Mouse (Mus musculus) left cerebral cortex, postnatal 25 days (tissue): ENCODE data around the gene Gm3159. TPM values are rescaled to one million over a fixed set of nuclear protein-coding genes. Genes with fewer than 3 reads are reported as not detected.
"Not testable (repeated sequence)": the region's sequence is repeated elsewhere in the genome, so short reads cannot be mapped to it uniquely, and the experiment has no call there.

Experiments
- DNase-seq, 2 experiments: peaks; one replicate each; pipeline ENCODE4 v3.0.0; 2022; ENCODE audit warnings: low spot score in 2 of 2, mixed read lengths in 1 of 2
- intact Hi-C: fragments of 180-260 bp; cut with DNase I; formaldehyde crosslinking; loops from one replicate; pipeline ENCODE4 v1.15.1; 2025
- total RNA-seq, 2 experiments: library from RNA; stranded (reverse); gene quantifications; 2 replicates each; pipeline ENCODE4 v1.2.3; 2021

The Gm3159 gene
- total RNA-seq: not detected

DNA sequence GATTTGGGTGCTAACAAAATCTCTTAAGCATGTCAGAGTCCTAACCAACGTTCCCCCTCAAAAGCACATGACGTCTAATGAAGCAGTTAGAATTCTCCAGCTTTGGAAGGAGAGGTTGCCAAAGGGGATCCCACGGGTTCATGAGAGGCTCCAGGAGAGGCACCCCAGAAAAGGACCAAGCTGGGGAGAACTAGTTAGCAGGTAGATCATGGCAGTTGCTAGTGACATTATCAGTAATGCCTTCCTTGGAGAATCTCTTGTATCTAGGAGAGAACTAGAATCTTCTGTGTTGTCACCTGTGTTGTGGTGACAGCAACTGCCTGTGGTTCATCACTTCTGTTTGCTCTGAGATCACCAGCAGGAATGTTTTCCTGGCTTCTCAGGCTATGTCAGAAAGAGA lies at the start of gene Gm3159:
Gene Gm3159 (plus strand): TSS at position 301 of the 400 bp plus-strand sequence.
- DNase-seq, intact Hi-C loops: not testable (repeated sequence)

DNA sequence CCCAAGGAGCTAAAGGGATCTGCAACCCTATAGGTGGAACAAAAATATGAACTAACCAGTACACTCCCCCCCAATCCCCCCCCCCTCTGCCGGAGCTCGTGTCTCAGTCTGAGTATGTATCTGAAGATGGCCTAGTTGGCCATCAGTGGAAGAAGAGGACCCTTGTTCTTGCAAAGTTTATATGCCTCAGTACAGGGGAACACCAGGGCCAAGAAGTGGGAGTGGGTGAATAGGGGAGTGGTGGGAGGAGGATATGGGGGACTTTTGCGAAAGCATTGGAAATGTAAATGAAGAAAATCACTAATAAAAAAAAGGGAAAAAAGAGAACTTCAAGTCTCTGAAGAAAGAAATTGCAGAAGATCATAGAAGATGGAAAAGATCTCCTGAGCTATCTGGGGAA lies 28.3 kb upstream of the Gm3159 start:
- DNase-seq, intact Hi-C loops: not testable (repeated sequence)

- intact Hi-C loops, DNase-seq: not testable (repeated sequence)
Observed at GRCm38 (mm10) chr14:4369691-4370090, 27.6 kb upstream of the Gm3159 start.

GRCm38 (mm10) chr14:4377871-4378270 lies 19.5 kb upstream of the Gm3159 start:
- intact Hi-C loops, DNase-seq: not testable (repeated sequence)

- intact Hi-C loops, DNase-seq: not testable (repeated sequence)
Observed at GRCm38 (mm10) chr14:4385606-4386005, 11.7 kb upstream of the Gm3159 start.

GRCm38 (mm10) chr14:4392841-4393530 lies 4.3 kb upstream of the Gm3159 start:
- intact Hi-C loops, DNase-seq: not testable (repeated sequence)

DNA sequence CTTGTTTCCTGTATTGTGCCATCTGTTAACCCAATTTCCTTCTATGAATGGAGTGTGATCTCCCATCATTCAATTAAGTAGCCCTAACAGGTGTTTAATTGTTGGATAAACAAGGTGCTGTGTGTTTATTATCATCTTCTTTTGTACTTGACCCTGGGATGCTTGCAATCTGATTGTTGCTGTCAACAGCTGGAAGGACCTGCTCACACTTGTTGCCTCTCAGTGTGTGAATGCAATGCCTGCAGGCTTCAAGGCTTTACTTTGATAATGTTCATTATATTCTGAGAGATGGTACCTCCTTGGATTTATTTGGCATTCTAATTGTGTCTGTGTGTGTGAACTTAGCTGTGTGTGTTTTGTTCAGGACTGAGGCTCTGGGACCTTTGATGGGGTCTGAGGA lies 1.3 kb downstream of the Gm3159 start:
- DNase-seq, intact Hi-C loops: not testable (repeated sequence)

DNA sequence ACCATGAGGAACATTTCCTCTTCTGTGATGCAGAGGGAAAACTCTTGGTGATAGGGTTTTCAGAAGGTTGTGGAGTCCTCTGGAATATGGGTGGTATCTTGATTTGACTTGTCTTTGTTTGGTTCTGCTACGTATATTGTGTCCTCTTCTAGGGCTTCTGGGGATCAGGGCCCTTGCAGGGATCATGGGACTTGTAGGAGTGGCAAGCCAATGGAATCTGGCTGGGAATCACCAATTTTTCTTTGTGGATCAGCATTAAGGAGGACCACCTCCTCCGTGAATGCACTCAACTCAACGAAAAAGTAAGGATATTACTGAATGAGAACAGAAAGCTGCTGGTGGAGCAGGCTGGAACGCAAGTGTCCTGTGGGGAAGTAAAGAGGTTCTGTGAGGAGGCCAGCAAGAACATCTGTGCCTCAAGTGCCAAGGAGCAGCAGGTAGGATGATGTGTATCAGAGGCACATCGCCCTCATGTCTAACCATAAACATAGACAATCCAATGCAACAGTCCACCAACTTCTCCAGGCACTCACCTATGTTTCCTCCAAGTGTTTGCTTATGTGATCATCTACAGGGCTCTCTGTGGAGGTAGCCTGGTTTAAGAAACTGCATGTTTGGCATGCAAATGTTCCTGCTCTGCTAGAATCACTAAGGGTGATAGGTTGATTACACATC lies 2.9 kb downstream of the Gm3159 start:
- DNase-seq, intact Hi-C loops: not testable (repeated sequence)

DNA sequence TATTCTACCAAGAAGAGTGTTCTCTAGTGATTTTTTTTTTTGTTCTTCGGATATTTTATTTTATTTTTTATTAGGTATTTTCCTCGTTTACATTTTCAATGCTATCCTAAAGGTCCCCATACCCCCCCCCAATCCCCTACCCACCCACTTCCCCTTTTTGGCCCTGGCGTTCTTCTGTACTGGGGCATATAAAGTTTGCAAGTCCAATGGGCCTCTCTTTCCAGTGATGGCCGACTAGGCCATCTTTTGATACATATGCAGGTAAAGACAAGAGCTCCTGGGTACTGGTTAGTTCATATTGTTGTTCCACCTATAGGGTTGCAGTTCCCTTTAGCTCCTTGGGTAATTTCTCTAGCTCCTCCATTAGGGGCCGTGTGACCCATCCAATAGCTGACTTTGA lies 3.9 kb downstream of the Gm3159 start:
- DNase-seq, intact Hi-C loops: not testable (repeated sequence)

DNA sequence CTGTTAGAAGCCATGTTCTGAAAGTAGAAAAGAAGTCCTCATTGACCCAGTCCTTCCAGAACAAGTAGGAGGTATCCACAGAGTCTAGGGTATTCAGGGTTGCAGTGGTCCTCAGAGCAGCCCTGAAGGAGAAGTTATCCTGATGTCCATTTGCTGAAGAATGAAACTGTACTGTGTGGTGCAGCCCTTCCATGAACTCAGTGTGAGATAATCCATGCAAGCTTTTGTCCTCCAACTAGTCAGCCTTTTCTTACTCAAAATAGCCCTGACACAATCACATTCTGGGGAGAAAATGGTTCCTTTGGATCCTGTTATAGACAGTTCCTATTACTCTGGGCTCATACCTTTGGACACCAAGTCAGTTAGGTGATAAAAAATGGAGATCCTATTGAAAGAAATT lies 6.5 kb downstream of the Gm3159 start:
- intact Hi-C loops, DNase-seq: not testable (repeated sequence)

- DNase-seq: peak in 1 of 2 experiments; percentile 11
- intact Hi-C loops: not testable (repeated sequence)
Observed at GRCm38 (mm10) chr14:4409939-4410338, 12.6 kb downstream of the Gm3159 start.

GRCm38 (mm10) chr14:4414965-4415835 lies 17.9 kb downstream of the Gm3159 start, which contains the start of gene Gm3164:
Gene Gm3164, plus strand, starts transcription at chr14:4415448.
- intact Hi-C loops: not testable (repeated sequence)
- peak in 1 of 2 experiments; percentile 11 for DNase-seq

GRCm38 (mm10) chr14:4430692-4431091 lies 33.4 kb downstream of the Gm3159 start, which contains the start of gene Gm3173:
Gene Gm3173, plus strand, starts transcription at chr14:4430992.
- intact Hi-C loops, DNase-seq: not testable (repeated sequence)

Other genes with a start within 250 kb of the Gm3159 start
- not detected for gene Gm3127, start 232.5 kb upstream of the Gm3159 start, total RNA-seq
- gene Gm2974, start 214.9 kb upstream of the Gm3159 start, total RNA-seq: under 1 TPM; 0.34 to 0.46 TPM
- not detected for gene Gm3138, start 147.9 kb upstream of the Gm3159 start, total RNA-seq
- gene Gm3149, start 80.2 kb upstream of the Gm3159 start, total RNA-seq: not detected
- under 1 TPM; 0.87 to 0.96 TPM for gene 2610042L04Rik, start 62.8 kb upstream of the Gm3159 start, total RNA-seq
- under 1 TPM; 0.46 to 0.94 TPM for gene Gm3164, start 17.9 kb downstream of the Gm3159 start, total RNA-seq
- not detected for gene Gm3173, start 33.5 kb downstream of the Gm3159 start, total RNA-seq
- not detected for gene Gm3182, start 84.2 kb downstream of the Gm3159 start, total RNA-seq
- gene Gm3047, start 157.9 kb downstream of the Gm3159 start, total RNA-seq: not detected
- gene Gm8159, start 234.8 kb downstream of the Gm3159 start, total RNA-seq: under 1 TPM; 0.32 to 0.44 TPM